Mouse (Mus musculus) layer of hippocampus, adult 9-11 months (tissue): ENCODE results near the gene Ucp3.
A peak's percentile ranks its signal among the peaks of the same experiment; 100 is the strongest.

Source experiments
- DNase-seq: peaks from one replicate; pipeline ENCODE4 v3.0.0; 2022

Ucp3 gene

GRCm38 (mm10) chr7:100472777-100473176 lies at the start of gene Ucp3:
Gene Ucp3 (plus strand): TSS chr7:100472990.
- DNase-seq: no peak

- DNase-seq: no peak
Measured at GRCm38 (mm10) chr7:100425795-100426194, 47.0 kb upstream of the Ucp3 start.

- DNase-seq: peak; percentile 38
Measured at GRCm38 (mm10) chr7:100429102-100429501, 43.7 kb upstream of the Ucp3 start.

GRCm38 (mm10) chr7:100429911-100430310 lies 42.9 kb upstream of the Ucp3 start:
- DNase-seq: peak; percentile 21

GRCm38 (mm10) chr7:100431103-100431502 lies 41.7 kb upstream of the Ucp3 start:
- DNase-seq: peak; percentile 58

GRCm38 (mm10) chr7:100433295-100433694 lies 39.5 kb upstream of the Ucp3 start:
- DNase-seq: no peak

- DNase-seq: no peak
Measured at GRCm38 (mm10) chr7:100443728-100444127, 29.1 kb upstream of the Ucp3 start.

- no peak for DNase-seq
Measured at GRCm38 (mm10) chr7:100446271-100446670, 26.5 kb upstream of the Ucp3 start.

- no peak for DNase-seq
Measured at GRCm38 (mm10) chr7:100448530-100448929, 24.3 kb upstream of the Ucp3 start.

GRCm38 (mm10) chr7:100448985-100449384 lies 23.8 kb upstream of the Ucp3 start:
- DNase-seq: no peak

- no peak for DNase-seq
Measured at GRCm38 (mm10) chr7:100458153-100458552, 14.6 kb upstream of the Ucp3 start.

- no peak for DNase-seq
Measured at GRCm38 (mm10) chr7:100459862-100460261, 12.9 kb upstream of the Ucp3 start.

GRCm38 (mm10) chr7:100461621-100462151 lies 11.1 kb upstream of the Ucp3 start:
- peak; percentile 91 for DNase-seq

GRCm38 (mm10) chr7:100463194-100463593 lies 9.6 kb upstream of the Ucp3 start:
- DNase-seq: no peak

GRCm38 (mm10) chr7:100463757-100464156 lies 9.0 kb upstream of the Ucp3 start:
- DNase-seq: no peak

- no peak for DNase-seq
Measured at GRCm38 (mm10) chr7:100464248-100464647, 8.5 kb upstream of the Ucp3 start.

GRCm38 (mm10) chr7:100465248-100465647 lies 7.5 kb upstream of the Ucp3 start:
- no peak for DNase-seq

- DNase-seq: peak; percentile 45
Measured at GRCm38 (mm10) chr7:100465656-100466309, 7.0 kb upstream of the Ucp3 start.

- DNase-seq: no peak
Measured at GRCm38 (mm10) chr7:100466781-100467510, 5.8 kb upstream of the Ucp3 start.

GRCm38 (mm10) chr7:100468761-100469160 lies 4.0 kb upstream of the Ucp3 start:
- no peak for DNase-seq

GRCm38 (mm10) chr7:100469502-100469901 lies 3.3 kb upstream of the Ucp3 start:
- no peak for DNase-seq

GRCm38 (mm10) chr7:100470796-100471406 lies 1.9 kb upstream of the Ucp3 start:
- DNase-seq: no peak

GRCm38 (mm10) chr7:100471407-100471797 lies 1.4 kb upstream of the Ucp3 start:
- no peak for DNase-seq
